Mouse (Mus musculus) layer of hippocampus, adult 9-11 months (tissue): ENCODE results near the gene Rpl4.
"Not testable (repeated sequence)": the region's sequence is repeated elsewhere in the genome, so short reads cannot be mapped to it uniquely, and the experiment has no call there.

Experiments used
- DNase-seq: peaks from one replicate; pipeline ENCODE4 v3.0.0; 2022

The Rpl4 gene

GRCm38 (mm10) chr9:64198068-64198762, 25.0 kb downstream of the Rpl4 start:
- no peak for DNase-seq

GRCm38 (mm10) chr9:64198763-64199418, 25.7 kb downstream of the Rpl4 start:
- DNase-seq, result not testable (repeated sequence)

GRCm38 (mm10) chr9:64199897-64200296, 26.7 kb downstream of the Rpl4 start:
- no peak for DNase-seq

- DNase-seq, result no peak
These were observed 29.2 kb downstream of the Rpl4 start for GRCm38 (mm10) chr9:64202331-64202730.

- no peak for DNase-seq
These were observed 29.7 kb downstream of the Rpl4 start for GRCm38 (mm10) chr9:64202866-64203265.

GRCm38 (mm10) chr9:64207509-64208084, 34.4 kb downstream of the Rpl4 start:
- DNase-seq, result peak; percentile 36

GRCm38 (mm10) chr9:64214452-64214851, 41.3 kb downstream of the Rpl4 start:
- DNase-seq, result no peak

GRCm38 (mm10) chr9:64216090-64216489, 42.9 kb downstream of the Rpl4 start:
- DNase-seq, result no peak

- DNase-seq, result no peak
These were observed 43.5 kb downstream of the Rpl4 start for GRCm38 (mm10) chr9:64216641-64217040.

GRCm38 (mm10) chr9:64217887-64218286, 44.7 kb downstream of the Rpl4 start:
- DNase-seq, result no peak

- no peak for DNase-seq
These were observed 46.1 kb downstream of the Rpl4 start for GRCm38 (mm10) chr9:64219305-64219704.

GRCm38 (mm10) chr9:64219772-64220420, 46.7 kb downstream of the Rpl4 start:
- DNase-seq, result no peak

- DNase-seq, result no peak
These were observed 47.4 kb downstream of the Rpl4 start for GRCm38 (mm10) chr9:64220603-64221002.

GRCm38 (mm10) chr9:64221480-64221879, 48.3 kb downstream of the Rpl4 start:
- DNase-seq, result peak; percentile 64

- no peak for DNase-seq
These were observed 48.9 kb downstream of the Rpl4 start for GRCm38 (mm10) chr9:64222098-64222497.

GRCm38 (mm10) chr9:64225805-64226204, 52.6 kb downstream of the Rpl4 start:
- no peak for DNase-seq

- no peak for DNase-seq
These were observed 54.6 kb downstream of the Rpl4 start for GRCm38 (mm10) chr9:64227736-64228135.
